Mouse (Mus musculus): ENCODE measurements around the gene Plxnb2.

Plxnb2 gene

GRCm38 (mm10) chr15:89157954-89158353 is 22.6 kb downstream of the Plxnb2 start:
- in situ Hi-C loops (cut with MboI; ENCODE audit: unreplicated experiment in 2 of 2), result loop anchor here (5.0 kb wide), 2 partner anchors 34 to 49 kb away; no protein-coding TSS in a partner anchor

GRCm38 (mm10) chr15:89152312-89152711 is 28.3 kb downstream of the Plxnb2 start:
- in situ Hi-C loops (cut with MboI; ENCODE audit: unreplicated experiment in 2 of 2), result no loop called here

DNA sequence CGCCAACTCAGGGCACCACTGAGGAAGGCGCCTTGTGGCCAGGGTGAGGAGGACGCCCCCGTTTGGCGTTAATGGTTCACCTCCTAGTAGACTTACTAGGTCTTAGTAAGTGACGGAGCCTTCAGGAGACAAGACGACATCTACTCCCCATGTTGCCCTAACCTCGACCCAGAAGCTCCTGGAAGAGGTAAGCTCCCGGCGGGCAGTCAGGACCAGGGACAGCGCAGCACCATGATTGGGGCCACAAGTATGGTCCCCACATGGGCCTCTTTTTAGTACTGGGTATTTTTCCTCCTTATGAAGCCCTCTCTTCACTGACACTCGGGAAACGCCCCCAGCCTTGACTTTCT is 30.6 kb downstream of the Plxnb2 start:
- in situ Hi-C loops (cut with MboI; ENCODE audit: unreplicated experiment in 2 of 2), result no loop called here

- in situ Hi-C loops (cut with MboI; ENCODE audit: unreplicated experiment in 2 of 2), result no loop called here
These were observed 31.1 kb downstream of the Plxnb2 start, which contains the start of gene Mapk11 for GRCm38 (mm10) chr15:89149271-89150040. Gene Mapk11 (minus strand): TSS chr15:89149628.

DNA sequence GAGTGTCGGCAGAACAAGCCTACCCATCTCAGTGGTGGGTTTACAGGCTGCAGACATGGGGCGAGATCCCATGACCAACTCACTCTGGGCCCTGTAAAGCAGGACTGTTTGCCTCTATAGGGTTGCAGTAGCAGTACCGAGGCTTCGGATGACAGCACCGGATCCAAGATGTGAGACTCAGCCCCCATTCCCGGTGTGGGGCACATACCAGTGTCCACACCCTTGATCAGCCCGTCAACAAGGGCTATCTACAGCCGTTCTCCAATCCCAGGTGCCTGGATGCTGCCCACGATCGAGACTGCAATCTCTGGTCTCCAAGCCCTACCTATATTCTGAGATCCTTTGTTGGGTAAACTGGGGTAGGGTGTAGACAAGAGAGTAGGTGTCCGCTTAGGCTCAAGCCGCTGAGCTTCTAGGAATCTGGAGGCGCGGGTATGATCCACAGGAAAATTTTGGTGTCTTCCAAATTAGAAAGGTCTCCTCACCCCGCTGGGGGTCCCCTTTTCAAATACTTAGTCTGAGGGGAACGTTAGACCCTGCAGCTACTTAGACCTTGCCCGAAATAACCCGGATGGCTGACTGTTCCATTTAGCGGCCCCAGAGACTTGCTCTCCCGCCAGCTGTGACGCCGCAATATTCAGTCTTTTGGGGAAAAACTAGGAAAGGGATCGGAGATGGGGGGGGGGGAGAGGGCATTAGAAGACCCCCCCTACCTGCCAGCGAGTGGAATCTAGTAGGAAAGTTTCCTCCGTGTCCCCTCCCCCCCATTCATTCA is 31.9 kb downstream of the Plxnb2 start:
- in situ Hi-C loops (cut with MboI; ENCODE audit: unreplicated experiment in 2 of 2), result no loop called here

DNA sequence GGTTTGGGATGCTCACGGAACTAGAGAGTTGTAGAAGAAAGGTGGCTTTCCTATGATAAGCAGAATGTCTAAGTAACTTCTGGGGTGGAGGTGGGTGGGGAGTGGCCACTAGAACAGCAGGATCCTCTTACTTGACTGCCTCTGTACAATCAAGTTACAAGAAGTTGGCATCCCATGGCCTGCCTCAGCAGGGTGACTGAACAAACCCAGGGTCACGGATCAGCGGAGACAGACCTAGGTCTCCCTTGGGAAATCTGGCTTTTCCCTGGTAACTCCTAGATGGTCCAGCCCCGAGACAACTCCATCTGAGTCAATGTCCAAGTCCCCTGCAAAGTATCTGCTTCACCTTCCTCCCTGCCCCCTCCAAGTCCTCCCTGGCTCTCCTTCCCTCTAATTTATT is 32.7 kb downstream of the Plxnb2 start:
- in situ Hi-C loops (cut with MboI; ENCODE audit: unreplicated experiment in 2 of 2), result no loop called here

GRCm38 (mm10) chr15:89147456-89147855 is 33.1 kb downstream of the Plxnb2 start:
- in situ Hi-C loops (cut with MboI; ENCODE audit: unreplicated experiment in 2 of 2), result no loop called here

DNA sequence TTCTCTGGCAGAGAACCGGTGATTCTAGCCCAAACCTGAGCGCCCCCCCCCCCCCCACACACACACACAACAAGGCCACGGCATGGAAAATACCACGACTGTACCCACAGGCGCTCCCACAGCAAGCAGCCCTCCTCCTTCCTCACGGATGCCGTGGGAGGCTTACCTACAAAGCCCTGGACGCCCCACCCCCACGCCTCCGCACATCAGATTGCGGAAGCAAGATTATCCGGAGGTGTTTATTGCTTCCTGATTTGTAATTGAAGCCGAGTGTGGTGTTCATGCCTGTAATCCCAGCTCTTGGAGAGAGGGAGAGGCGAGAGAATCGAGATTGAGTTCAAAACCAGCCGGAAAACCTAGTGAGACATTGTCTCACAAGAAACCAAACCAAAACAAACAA is 33.6 kb downstream of the Plxnb2 start:
- in situ Hi-C loops (cut with MboI; ENCODE audit: unreplicated experiment in 2 of 2), result no loop called here

- in situ Hi-C loops (cut with MboI; ENCODE audit: unreplicated experiment in 2 of 2), result no loop called here
These were observed 34.1 kb downstream of the Plxnb2 start for GRCm38 (mm10) chr15:89146537-89146936.

- in situ Hi-C loops (cut with MboI; ENCODE audit: unreplicated experiment in 2 of 2), result no loop called here
These were observed 34.7 kb downstream of the Plxnb2 start for GRCm38 (mm10) chr15:89145813-89146350.

DNA sequence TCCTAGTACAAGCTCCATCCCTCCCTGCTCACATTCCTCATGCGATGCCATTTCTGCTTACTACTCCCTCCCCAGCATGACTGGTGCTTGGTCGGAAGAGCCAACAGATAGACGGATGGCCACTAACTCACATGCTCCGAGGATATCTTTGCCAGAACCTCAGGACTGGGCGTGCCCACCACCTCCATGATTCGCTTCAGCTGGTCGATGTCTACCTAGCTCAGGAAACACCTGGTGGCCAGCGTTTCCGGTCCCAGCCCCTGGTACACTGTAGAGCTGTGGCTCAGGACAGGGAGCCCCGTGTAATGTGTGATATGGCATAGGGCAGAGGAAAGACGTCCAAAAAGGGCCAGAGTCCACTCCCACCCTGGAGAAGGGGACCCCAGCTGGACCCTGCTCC is 35.6 kb downstream of the Plxnb2 start:
- in situ Hi-C loops (cut with MboI; ENCODE audit: unreplicated experiment in 2 of 2), result no loop called here

DNA sequence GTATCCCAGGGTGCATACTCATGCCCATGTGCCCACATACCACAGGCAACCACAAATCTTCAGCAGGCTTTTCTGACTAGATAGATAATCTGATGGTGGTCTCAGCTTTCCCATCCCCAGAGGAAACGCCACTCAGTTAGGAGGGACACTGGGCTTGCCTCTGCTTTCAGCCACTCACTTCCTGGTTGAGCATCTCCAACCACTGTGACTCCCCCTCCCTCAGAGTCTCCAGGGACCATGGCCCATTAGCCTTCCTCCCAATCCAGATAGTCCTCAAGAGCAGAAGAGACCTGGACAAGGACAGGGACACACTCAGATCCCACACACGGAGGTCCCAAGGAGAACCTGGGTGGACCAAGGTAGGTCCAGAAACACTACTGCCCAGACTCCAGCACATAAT is 37.5 kb downstream of the Plxnb2 start:
- in situ Hi-C loops (cut with MboI; ENCODE audit: unreplicated experiment in 2 of 2), result no loop called here

DNA sequence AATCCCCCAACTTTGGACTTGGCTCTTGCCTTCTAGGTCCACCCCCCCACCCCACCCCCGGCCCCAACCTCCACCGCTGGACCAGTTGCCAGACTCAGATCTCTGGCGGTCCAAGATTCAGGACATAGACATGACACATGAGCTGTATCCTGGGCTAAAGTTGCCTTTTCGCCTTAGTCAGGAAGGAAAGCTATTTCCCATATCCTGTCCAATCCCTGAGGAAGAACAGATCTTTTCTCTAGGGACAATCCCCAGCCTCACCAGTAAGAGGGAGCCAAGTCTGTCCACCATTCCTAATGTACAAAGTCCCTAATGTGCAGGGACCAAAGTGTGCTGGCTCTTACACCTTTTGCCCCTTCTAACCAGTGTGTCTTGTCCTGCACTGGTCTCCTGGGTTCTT is 38.7 kb downstream of the Plxnb2 start:
- in situ Hi-C loops (cut with MboI; ENCODE audit: unreplicated experiment in 2 of 2), result no loop called here

DNA sequence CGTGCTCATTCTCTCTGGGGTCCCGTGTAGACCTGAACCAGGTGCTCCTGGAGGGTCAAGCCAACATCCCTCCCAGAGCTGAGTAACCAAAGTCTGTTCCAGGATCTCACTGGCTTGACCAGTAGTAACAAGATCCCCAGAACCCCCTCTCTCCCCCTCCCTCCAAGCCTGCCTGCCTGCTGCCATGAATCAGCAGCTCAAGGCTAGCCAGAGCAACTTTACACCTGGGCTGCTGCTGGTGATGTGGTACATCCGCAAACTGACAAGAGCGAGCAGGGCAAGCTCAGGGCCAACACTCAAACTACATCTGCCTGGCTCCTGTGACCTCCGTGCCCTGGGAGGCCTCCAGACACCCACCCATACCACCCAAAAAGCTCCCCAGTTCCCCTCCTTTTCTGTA is 39.1 kb downstream of the Plxnb2 start:
- in situ Hi-C loops (cut with MboI; ENCODE audit: unreplicated experiment in 2 of 2), result no loop called here

- in situ Hi-C loops (cut with MboI; ENCODE audit: unreplicated experiment in 2 of 2), result no loop called here
These were observed 39.8 kb downstream of the Plxnb2 start, which contains the start of gene Mapk12 for GRCm38 (mm10) chr15:89140659-89141252. Gene Mapk12 (minus strand): TSS chr15:89140703.

- in situ Hi-C loops (cut with MboI; ENCODE audit: unreplicated experiment in 2 of 2), result no loop called here
These were observed 40.4 kb downstream of the Plxnb2 start for GRCm38 (mm10) chr15:89140048-89140658.

- in situ Hi-C loops (cut with MboI; ENCODE audit: unreplicated experiment in 2 of 2), result no loop called here
These were observed 42.1 kb downstream of the Plxnb2 start for GRCm38 (mm10) chr15:89138531-89138930.

- in situ Hi-C loops (cut with MboI; ENCODE audit: unreplicated experiment in 2 of 2), result no loop called here
These were observed 42.6 kb downstream of the Plxnb2 start for GRCm38 (mm10) chr15:89138046-89138405.

- in situ Hi-C loops (cut with MboI; ENCODE audit: unreplicated experiment in 2 of 2), result no loop called here
These were observed 43.1 kb downstream of the Plxnb2 start for GRCm38 (mm10) chr15:89137378-89138045.

- in situ Hi-C loops (cut with MboI; ENCODE audit: unreplicated experiment in 2 of 2), result no loop called here
These were observed 44.0 kb downstream of the Plxnb2 start for GRCm38 (mm10) chr15:89136461-89137155.

Data from v-Abl transformed pro-B cells (cell line).